In genomic region chr11:94404641-94405260, GRCm38 (mm10) we compare ENCODE assay signal across 9 mouse cellular contexts. TPM values are rescaled to one million over a fixed set of nuclear protein-coding genes. Genes with fewer than 3 reads are reported as not detected.
DNase-seq lines count a peak whose midpoint lies in the region; ATAC-seq and TF ChIP-seq lines count a peak whose summit lies in the region.
"Had no signal": no experiment of that assay in that cellular context is flagged by ENCODE, and none has a peak within 500 bp of the region (broad histone marks: within the 10 kb centered on the region; RNA-seq: fewer than 3 reads in every experiment).

No protein-coding gene starts in this region.

- H3K36me3 ChIP-seq in ES-Bruce4 (ENCODE audit: control insufficient read depth, insufficient read depth, low read length, poor library complexity, severe bottlenecking) = no peaks in the 10 kb centered on the region
- H3K36me3 ChIP-seq in embryonic facial prominence, embryonic 15.5 days = peaks cover 12% of the 10 kb centered on the region; the same call in 1 of the 2 replicates
- H3K36me3 ChIP-seq in lung, embryonic 16.5 days (ENCODE audit: control insufficient read depth, insufficient read depth, low read length) = no peaks in the 10 kb centered on the region
- H3K36me3 ChIP-seq: liver, embryonic 15.5 days had no signal

- no peaks in the 10 kb centered on the region for H3K4me1 ChIP-seq in ES-Bruce4 (ENCODE audit: control insufficient read depth, insufficient read depth, low read length)
- H3K4me1 ChIP-seq in bone marrow macrophage, adult 2 months (ENCODE audit: control insufficient read depth, insufficient read depth, low read length) = peaks cover 9% of the 10 kb centered on the region
- peaks cover 33% of the 10 kb centered on the region for H3K4me1 ChIP-seq in embryonic facial prominence, embryonic 15.5 days
- peaks cover 15% of the 10 kb centered on the region for H3K4me1 ChIP-seq in lung, embryonic 16.5 days (replicated peaks; ENCODE audit: control insufficient read depth, insufficient read depth, low read length)

- no peak for TF ChIP-seq POLR2A in ES-Bruce4 (IDR thresholded peaks at IDR 0.05; ENCODE audit: insufficient read depth, low read length)
- TF ChIP-seq POLR2A in bone marrow macrophage, adult 2 months (IDR thresholded peaks at IDR 0.05; ENCODE audit: borderline replicate concordance, low read depth, low read length) = no peak

- 25% methylated on average over 11 of the region's 11 CpGs for WGBS in embryonic facial prominence, embryonic 15.5 days
- 21% methylated on average over 11 of the region's 11 CpGs for WGBS in lung, embryonic 16.5 days

- TF ChIP-seq CTCF in ES-Bruce4 (IDR thresholded peaks at IDR 0.05; ENCODE audit: low read depth, low read length) = peak; percentile 87
- peak; percentile 67 for TF ChIP-seq CTCF in bone marrow macrophage, adult 2 months (IDR thresholded peaks at IDR 0.05; ENCODE audit: low read depth, low read length)

- H3K27ac ChIP-seq in ES-Bruce4 (ENCODE audit: insufficient read depth, low read length) = no peak overlapping the region
- no peak overlapping the region for H3K27ac ChIP-seq in bone marrow macrophage, adult 2 months (ENCODE audit: insufficient read depth, low read depth, low read length)
- H3K27ac ChIP-seq in embryonic facial prominence, embryonic 15.5 days (replicated peaks) = no peak overlapping the region
- H3K27ac ChIP-seq in lung, embryonic 16.5 days (ENCODE audit: low read length) = no peak overlapping the region; the same call in 1 of the 2 replicates
- H3K27ac ChIP-seq: liver, embryonic 15.5 days had no signal

- no peak overlapping the region for H3K4me3 ChIP-seq in ES-Bruce4 (ENCODE audit: low read depth, low read length)
- no peak overlapping the region for H3K4me3 ChIP-seq in bone marrow macrophage, adult 2 months (ENCODE audit: insufficient read depth, low read length)
- H3K4me3 ChIP-seq in embryonic facial prominence, embryonic 15.5 days (replicated peaks) = no peak overlapping the region
- H3K4me3 ChIP-seq in lung, embryonic 16.5 days (ENCODE audit: low read length) = no peak overlapping the region
- H3K4me3 ChIP-seq: liver, embryonic 15.5 days had no signal

- no peaks in the 10 kb centered on the region for H3K9me3 ChIP-seq in ES-Bruce4 (replicated peaks; ENCODE audit: control insufficient read depth, insufficient read depth, low read length, poor library complexity, severe bottlenecking)
- H3K9me3 ChIP-seq in embryonic facial prominence, embryonic 15.5 days (replicated peaks) = no peaks in the 10 kb centered on the region
- no peaks in the 10 kb centered on the region for H3K9me3 ChIP-seq in lung, embryonic 16.5 days (ENCODE audit: control insufficient read depth, low read length)
- H3K9me3 ChIP-seq: liver, embryonic 15.5 days had no signal

- peak; percentile 81 to 91 for DNase-seq in heart, postnatal 10 days
- DNase-seq in layer of hippocampus, adult 18-20 months (ENCODE audit: low spot score in 2 of 2) = peak; percentile 58 to 82
- peak; percentile 68 for DNase-seq in retina, postnatal 7 days (ENCODE audit: low read depth, low spot score)
- peak; percentile 92 for DNase-seq in thymus, postnatal 4 days

- no peaks in the 10 kb centered on the region for H3K27me3 ChIP-seq in ES-Bruce4 (ENCODE audit: control insufficient read depth, insufficient read depth, low read length, poor library complexity, severe bottlenecking)
- H3K27me3 ChIP-seq in embryonic facial prominence, embryonic 15.5 days = no peaks in the 10 kb centered on the region
- no peaks in the 10 kb centered on the region for H3K27me3 ChIP-seq in lung, embryonic 16.5 days (ENCODE audit: control insufficient read depth, insufficient read depth, low read depth, low read length)

- H3K4me2 ChIP-seq in embryonic facial prominence, embryonic 15.5 days (replicated peaks) = no peak overlapping the region
- H3K4me2 ChIP-seq in lung, embryonic 16.5 days (ENCODE audit: low read depth, low read length) = no peak overlapping the region
- H3K4me2 ChIP-seq: liver, embryonic 15.5 days had no signal

- intact Hi-C loops in heart, postnatal 10 days (cut with DNase I) = loop anchor here (1.0 to 10.0 kb wide), 4 partner anchors 64 to 280 kb away; no protein-coding TSS in a partner anchor

- H3K9ac ChIP-seq in ES-Bruce4 (ENCODE audit: low read depth, poor library complexity, severe bottlenecking) = no peak overlapping the region
- no peak overlapping the region for H3K9ac ChIP-seq in embryonic facial prominence, embryonic 15.5 days
- H3K9ac ChIP-seq in lung, embryonic 16.5 days (ENCODE audit: low read length) = no peak overlapping the region
- H3K9ac ChIP-seq: liver, embryonic 15.5 days had no signal

- 0 out of 2 replicates have a peak, but pooled peaks have one; percentile 31 for ATAC-seq in embryonic facial prominence, embryonic 15.5 days (ENCODE audit: insufficient number of reproducible peaks, low FRiP score, low TSS enrichment, low read depth)
- peak; percentile 56 for ATAC-seq in lung, embryonic 16.5 days (ENCODE audit: low read depth)

- TF ChIP-seq EP300 in ES-Bruce4 (IDR thresholded peaks at IDR 0.05; ENCODE audit: insufficient read depth, low read depth, low read length) = no peak

RNA-seq across cellular contexts. Expression of gene Abcc3, which starts 12.0 kb away (rescaled TPM):
- 0.24 and 1.2 TPM in 2 replicates for polyA plus RNA-seq in ES-Bruce4 (2011; ENCODE audit: insufficient read depth, insufficient read length, low read depth, missing spikeins)
- 57.3 and 58.9 TPM in 2 replicates for polyA plus RNA-seq in bone marrow macrophage, adult 2 months (2012; ENCODE audit: insufficient read depth, insufficient read length, missing spikeins)
- polyA plus RNA-seq in embryonic facial prominence, embryonic 15.5 days (2015; fragmentation: Nextera tagmentation; extraction: Ambion mirVana) = 2.8 and 4.4 TPM in 2 replicates
- 1 to 10 TPM; 2.8 TPM for total RNA-seq in heart, postnatal 10 days (2021)
- 1 to 10 TPM; 1.4 to 2.4 TPM for total RNA-seq in layer of hippocampus, adult 18-20 months (2021)
- 4.0 and 5.0 TPM in 2 replicates for polyA plus RNA-seq in lung, embryonic 16.5 days (2015; fragmentation: Nextera tagmentation; extraction: Ambion mirVana)
